Mouse (Mus musculus): ENCODE measurements around the gene Nhp2. TPM values are rescaled to one million over a fixed set of nuclear protein-coding genes. Genes with fewer than 3 reads are reported as not detected.
"Not testable (repeated sequence)": the region's sequence is repeated elsewhere in the genome, so short reads cannot be mapped to it uniquely, and the experiment has no call there.

Gene Nhp2
- total RNA-seq, 2 experiments from 2014 or later = 44.7 to 52.4 TPM

DNA sequence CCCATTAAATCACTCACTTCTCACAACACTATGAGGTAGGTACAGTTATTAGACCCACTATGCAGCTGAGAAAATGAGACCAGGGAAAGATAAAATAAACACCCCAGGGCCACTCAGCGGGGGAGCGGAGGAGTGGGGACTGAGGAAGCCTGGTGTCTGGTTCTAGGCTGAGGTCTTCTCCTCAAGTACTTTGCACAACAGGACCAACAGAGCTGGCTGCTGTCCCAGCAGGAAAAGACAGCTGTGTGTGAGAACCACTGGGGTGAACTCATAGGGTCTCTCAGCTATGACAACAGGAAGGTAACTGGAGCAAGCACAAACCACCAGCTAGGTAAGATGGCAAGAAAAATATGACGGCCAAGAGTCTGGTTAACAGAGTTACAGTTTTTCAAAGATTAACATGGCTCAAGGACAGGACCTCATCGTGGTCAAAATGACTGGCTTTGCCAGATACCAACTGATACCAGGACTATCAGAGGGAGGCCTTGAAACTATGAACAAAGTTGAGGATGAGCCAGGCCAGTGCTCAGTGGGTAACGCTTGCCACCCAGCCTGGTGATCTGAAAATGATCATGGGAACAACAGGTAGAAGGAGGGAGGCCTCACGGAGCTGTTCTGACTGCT is 12.7 kb downstream of the Nhp2 start:
- intact Hi-C loops (cut with DNase I) = no loop called here
- no peak for DNase-seq (ENCODE audit: low spot score in 2 of 2)

DNA sequence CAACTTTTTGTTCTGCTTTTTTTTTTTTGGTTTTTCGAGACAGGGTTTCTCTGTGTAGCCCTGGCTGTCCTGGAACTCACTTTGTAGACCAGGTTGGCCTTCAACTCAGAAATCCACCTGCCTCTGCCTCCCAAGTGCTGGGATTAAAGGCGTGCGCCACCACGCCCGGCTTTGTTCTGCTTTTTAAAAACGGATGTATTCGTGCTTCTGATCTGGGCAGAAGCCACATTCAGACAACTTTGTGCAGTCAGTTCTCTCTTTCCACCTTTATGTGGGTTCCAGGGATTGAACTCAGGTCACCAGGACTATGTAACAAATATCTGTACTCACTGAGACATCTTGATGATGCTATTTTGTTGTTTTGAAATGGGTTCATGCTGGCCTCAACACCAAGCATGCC is 13.7 kb downstream of the Nhp2 start:
- DNase-seq (ENCODE audit: low spot score in 2 of 2); intact Hi-C loops (cut with DNase I): not testable (repeated sequence)

DNA sequence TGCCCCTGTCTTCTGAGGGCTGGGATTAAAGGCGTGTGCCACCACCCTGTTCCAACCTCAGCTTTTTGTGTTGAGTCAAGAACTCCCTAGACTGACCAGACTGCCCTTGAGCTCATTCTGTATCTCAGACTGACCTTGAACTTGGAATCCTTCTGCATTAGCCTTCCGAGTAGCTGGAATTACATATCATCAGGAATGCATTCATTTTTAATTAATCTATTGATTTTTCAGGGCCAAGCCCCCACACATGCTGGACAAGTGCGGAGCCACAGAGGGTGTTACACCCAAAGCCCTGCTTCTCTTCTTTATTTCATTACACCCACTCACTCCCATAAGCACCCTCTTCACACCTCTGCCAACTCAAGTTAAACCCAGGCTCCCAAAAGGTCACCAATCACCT is 14.2 kb downstream of the Nhp2 start:
- intact Hi-C loops (cut with DNase I) = no loop called here
- DNase-seq (ENCODE audit: low spot score in 2 of 2) = no peak

DNA sequence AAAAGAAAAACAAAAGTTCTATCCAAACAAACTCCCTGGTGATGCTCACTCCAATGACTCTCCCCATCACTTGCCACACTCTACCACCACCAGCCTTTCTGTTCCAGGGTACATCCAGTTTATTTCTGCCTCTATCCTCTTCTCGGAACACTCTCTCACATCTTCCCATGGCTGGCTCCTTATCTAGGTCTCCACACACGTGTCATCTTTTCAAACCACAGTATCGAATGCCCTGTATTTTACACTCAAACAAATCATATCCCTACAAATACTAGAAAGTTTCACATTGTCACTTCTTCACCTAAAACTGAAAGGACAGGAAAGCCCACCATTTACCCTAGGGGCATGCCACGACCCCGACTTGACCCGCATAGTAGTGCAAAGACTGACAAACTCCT is 15.6 kb downstream of the Nhp2 start:
- intact Hi-C loops (cut with DNase I) = loop anchor here (5.0 kb wide), 1 partner anchor 52 kb away; the partner anchor contains the start of gene 0610009B22Rik
- DNase-seq (ENCODE audit: low spot score in 2 of 2) = no peak

DNA sequence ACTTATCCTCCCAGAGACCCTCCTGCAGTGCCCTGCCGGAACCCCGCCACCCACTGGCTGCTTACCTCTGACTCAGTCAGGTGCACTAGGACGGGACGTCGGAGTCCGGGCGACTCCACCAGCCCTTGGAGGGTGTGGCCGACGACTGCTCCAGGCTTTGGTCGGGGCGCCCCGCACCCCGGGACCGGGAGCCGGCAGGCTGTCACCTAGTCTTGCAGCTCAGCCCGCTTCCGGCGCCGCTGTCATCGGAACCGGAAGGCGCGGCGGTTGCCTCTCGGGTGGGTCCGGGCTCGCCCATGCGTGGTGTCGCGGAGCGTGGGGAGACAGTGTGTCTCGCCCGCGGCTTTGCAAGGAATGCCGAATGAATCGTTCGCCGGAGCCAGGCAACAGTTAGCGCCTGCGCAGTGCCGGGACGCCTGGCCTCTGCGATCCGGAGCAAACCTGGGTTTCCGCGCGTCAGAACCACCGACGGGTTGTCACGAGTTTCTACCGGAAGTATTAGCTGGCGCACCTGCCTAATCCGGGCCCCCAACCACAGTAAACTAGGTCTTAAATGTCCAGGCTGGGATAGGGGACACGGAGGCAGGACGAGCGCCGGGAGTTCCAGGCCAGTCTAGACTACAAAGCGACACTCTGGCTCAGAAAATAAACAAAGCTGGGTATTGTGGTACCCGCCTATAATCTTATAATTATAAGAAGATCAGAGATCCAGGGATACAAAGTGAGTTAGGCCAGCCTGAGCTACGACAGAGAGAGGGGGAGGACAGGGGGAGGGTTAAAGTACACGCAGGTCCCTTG is 16.2 kb downstream of the Nhp2 start, which contains the start of gene Rmnd5b:
Rmnd5b (minus strand) TSS at position 372 of the 798 bp plus-strand sequence.
- DNase-seq (ENCODE audit: low spot score in 2 of 2) = peak; percentile 95 to 97
- intact Hi-C loops (cut with DNase I) = loop anchor here (5.0 kb wide), 1 partner anchor 52 kb away; the partner anchor contains the start of gene 0610009B22Rik

DNA sequence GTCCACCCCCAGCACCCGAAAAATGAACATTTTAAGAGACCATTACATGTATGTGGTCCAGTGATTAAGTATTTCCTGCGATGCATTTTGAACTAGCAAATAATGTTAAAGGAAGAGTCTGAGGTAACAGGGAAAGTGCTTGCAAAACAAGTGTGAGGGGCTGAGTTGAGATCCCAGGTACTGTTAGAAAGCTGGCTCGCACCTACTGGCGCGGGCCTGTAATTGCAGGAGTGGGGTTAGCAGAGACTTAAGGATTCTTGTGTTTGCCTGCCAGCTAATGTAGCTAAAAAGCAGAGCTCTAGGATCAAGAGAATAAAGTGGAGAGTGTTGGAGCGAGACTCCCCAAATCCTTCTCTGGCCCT is 16.8 kb downstream of the Nhp2 start:
- peak in 1 of 2 experiments; percentile 52 for DNase-seq (ENCODE audit: low spot score in 2 of 2)
- intact Hi-C loops (cut with DNase I) = loop anchor here (5.0 kb wide), 1 partner anchor 51 kb away; the partner anchor contains the start of gene 0610009B22Rik

DNA sequence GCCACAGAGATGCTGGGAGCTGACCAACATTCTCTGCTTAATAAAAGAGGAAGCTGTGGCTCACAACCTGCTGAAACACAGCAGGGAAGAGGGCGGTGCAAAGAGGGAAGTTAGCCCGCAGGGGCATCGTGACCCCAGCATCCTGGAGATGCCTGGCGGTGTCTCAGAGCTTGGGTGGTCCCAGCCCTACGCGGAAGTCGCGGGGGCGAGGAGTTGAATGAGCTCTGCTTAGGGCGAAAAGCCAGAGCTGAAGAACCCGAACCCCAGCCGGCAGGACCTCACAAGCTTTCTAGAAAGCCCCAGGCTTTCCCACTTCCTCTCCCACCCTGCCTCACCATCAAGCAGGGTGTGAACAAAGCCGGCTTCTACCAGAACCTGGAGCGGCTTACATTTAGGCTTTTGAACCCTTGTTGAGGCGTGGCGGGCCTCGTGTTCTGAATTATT is 18.5 kb downstream of the Nhp2 start:
- DNase-seq (ENCODE audit: low spot score in 2 of 2) = no peak
- intact Hi-C loops (cut with DNase I) = loop anchor here (5.0 kb wide), 1 partner anchor 49 kb away; the partner anchor contains the start of gene 0610009B22Rik

DNA sequence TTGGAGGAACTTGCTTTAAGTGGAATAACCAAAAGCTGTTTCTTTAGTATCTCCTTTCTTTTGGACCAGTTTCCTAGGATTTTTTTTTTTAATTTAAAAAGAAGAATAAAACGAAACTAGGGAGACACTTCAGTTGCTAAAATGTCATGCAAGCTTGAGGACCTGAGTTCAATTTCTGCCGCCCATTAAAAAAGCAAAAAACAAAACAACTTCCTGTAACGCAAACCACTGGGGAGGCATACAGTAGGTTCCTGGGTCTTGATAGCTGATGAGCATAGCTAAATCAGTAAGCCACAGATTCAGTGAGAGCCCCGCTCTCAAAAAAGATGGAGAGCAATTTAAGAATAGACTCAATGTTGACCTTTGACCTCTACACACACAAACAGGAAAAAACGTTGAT is 19.0 kb downstream of the Nhp2 start:
- intact Hi-C loops (cut with DNase I) = loop anchor here (5.0 kb wide), 1 partner anchor 49 kb away; the partner anchor contains the start of gene 0610009B22Rik
- DNase-seq (ENCODE audit: low spot score in 2 of 2) = no peak

DNA sequence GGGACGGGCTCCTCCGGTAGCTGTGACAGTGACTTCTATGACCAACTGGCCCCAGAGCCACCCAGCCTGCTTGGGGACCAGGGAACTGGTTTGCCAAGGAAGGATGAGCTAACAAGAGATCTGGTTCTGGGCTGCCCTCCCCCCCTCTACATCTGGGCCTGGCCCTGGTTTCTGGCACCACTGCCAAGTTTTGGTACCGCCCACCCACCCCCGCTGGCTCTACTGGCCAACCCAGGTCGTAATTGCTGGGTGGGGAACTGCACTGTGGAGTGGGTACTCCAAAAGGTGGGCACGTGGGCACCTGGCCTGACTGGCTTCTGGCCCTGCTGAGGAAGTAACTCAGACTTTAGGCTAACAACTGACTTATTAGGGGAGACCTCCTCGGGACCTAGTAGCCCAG is 21.2 kb downstream of the Nhp2 start:
- DNase-seq (ENCODE audit: low spot score in 2 of 2) = no peak
- intact Hi-C loops (cut with DNase I) = no loop called here

DNA sequence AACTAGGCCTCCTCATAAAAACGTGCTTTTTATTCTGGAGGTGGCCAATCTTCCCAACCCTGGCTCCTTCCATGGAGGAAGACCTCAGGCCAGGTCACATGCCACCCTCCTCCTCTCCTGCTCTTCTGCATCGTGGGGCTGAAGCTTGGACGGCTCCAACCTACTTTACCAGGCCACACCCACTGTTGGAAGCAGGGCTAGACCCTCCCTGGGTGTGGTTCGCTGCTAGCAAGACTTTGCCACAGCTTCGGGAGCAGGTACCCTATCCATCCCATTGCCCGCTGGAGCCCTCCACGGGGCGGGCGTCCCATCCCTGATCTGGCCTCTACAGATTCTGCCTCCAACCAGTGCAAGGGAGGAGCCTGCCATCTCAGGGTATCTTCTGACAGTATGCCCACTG is 23.7 kb downstream of the Nhp2 start:
- intact Hi-C loops (cut with DNase I) = no loop called here
- no peak for DNase-seq (ENCODE audit: low spot score in 2 of 2)

DNA sequence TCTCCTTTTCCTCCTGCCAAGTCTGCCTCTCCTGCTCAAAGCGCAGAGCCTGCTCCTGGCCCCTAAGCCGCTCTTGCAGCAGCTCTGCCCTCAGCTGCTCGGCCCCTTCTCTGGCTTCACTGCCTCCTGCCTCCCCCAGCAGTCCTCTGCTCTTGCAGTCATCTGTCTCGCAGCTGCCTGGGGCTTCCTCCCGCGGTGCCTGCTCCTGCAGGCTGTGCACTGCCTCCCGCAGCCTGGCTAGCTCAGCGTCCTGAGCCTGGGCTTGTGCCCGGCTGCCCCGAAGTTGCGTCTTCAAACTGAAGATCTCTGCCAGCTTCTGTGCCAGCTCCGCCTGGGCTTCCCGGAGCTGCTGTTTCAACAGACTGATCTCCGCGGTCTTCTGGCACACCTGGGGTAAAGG is 24.2 kb downstream of the Nhp2 start:
- no peak for DNase-seq (ENCODE audit: low spot score in 2 of 2)
- intact Hi-C loops (cut with DNase I) = no loop called here

DNA sequence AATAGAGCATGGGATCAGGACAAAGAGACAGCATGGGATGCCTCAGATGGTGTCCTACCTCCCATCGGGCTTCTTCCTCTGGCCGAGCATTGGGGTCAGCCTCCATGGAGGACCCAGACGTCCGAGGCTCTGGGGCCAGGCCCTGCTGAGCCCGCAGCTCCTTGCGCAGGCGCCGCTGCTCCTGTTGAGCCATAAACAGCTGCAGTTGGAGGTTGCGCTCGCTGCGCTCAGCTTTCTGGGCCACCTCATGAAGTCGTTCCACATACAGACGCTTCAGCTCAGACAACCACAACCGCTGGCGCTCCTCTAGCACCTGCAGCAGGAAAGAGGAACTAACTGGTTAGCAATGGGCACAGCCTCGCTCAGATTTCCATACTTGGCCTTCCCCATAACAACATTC is 24.7 kb downstream of the Nhp2 start:
- intact Hi-C loops (cut with DNase I) = no loop called here
- DNase-seq (ENCODE audit: low spot score in 2 of 2) = no peak

DNA sequence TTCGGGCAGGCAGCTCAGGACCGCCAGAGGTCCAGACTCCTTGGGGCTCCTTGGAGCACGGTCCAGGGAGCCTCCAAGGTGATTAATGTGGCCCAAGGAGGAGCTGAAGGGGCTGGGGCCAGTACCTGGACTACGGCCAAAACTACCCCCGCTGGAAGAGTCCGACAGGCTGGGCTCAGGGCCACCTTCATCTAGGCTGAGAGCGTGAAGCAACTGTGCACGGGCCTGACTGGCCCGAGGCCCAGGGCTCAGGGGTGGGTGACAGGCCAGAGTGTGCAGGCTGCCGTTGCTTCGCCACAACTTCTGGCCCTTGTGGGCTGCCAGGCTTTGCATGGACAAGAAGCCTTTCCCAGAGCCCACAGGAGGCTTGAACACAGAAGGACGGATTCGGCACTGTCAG is 25.8 kb downstream of the Nhp2 start:
- intact Hi-C loops (cut with DNase I) = no loop called here
- no peak for DNase-seq (ENCODE audit: low spot score in 2 of 2)

DNA sequence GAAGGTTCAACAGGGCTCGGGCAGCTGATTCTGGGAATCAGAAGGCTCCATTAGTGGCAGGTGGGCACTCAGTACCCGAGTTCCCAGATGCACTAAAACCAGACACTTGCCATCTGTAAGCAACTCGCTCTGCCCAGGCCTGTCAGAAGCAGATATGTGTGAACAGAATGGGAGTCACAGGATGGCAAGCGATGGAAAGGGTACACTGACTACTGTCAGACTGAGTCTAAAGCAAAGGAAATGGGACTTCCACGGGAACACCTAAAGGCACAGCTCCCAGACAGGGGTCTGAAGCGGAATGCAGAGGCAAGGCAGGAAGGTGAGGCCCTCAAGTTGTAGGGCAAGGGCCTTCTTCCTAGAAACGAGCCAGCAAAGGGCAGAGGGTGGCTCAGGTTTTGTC is 26.7 kb downstream of the Nhp2 start:
- no peak for DNase-seq (ENCODE audit: low spot score in 2 of 2)
- intact Hi-C loops (cut with DNase I) = no loop called here

DNA sequence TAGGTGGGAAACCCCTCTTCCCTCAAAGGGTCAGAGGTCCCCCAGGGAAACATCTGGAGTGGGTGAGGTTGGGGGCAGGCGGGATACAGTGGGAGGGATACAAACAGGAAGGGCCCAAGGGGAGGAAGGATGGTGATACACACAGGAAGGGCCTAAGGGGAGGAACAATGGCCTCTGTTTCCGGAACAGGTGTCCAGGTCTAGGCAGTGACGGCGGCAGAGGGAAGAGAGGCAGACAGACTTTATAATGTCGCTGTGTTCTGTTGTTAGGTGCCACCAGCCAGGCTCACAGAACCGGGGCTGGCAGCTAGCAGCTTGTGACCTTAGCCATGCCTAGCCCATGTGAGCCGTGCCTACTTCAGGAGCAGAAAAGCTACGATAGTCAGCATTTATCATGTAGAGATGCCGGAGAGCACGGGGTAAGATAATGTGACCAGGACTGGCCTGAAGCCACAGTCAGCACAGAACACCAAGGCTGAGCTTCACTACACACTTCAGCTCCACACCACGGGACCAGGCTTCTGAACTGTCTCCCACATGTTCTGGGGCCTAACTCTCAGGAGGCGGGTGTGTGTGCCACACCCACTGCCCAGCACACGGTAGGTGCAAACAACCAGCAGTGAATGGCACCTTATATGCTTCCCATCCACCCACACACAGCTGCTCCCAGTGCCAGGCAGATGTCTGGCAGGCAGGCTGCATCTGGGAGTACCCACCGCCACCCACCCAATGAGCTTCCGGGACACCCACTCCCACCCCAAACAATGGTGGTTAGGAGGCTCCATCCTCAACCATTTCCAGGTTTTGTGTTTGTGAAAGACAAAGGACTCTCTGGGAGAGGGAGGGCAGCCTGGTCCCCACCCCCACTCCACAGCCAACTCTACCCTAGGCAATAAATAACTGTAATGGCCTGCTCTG is 27.5 kb downstream of the Nhp2 start:
- DNase-seq (ENCODE audit: low spot score in 2 of 2) = peak; percentile 23 to 32
- intact Hi-C loops (cut with DNase I) = no loop called here

DNA sequence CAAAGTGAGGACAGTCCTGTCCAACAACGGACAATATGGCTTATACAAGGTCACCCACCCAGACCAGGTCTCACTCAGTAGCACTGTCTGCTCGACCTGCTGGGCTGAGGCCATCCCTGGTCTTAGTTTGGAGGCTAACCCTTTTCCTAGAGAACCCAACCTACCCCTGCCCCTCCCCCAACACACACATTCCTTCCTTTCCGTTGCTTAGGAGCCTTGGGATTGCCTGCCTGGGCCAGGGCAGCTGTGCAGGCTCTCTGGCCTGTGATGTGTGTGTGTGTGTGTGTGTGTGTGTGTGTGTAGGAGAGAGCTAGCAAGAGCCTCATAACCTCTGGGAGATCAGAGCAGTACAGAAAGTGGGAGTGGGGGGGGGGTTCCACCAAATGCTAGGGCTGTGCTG is 29.0 kb downstream of the Nhp2 start:
- intact Hi-C loops (cut with DNase I) = no loop called here
- no peak for DNase-seq (ENCODE audit: low spot score in 2 of 2)

DNA sequence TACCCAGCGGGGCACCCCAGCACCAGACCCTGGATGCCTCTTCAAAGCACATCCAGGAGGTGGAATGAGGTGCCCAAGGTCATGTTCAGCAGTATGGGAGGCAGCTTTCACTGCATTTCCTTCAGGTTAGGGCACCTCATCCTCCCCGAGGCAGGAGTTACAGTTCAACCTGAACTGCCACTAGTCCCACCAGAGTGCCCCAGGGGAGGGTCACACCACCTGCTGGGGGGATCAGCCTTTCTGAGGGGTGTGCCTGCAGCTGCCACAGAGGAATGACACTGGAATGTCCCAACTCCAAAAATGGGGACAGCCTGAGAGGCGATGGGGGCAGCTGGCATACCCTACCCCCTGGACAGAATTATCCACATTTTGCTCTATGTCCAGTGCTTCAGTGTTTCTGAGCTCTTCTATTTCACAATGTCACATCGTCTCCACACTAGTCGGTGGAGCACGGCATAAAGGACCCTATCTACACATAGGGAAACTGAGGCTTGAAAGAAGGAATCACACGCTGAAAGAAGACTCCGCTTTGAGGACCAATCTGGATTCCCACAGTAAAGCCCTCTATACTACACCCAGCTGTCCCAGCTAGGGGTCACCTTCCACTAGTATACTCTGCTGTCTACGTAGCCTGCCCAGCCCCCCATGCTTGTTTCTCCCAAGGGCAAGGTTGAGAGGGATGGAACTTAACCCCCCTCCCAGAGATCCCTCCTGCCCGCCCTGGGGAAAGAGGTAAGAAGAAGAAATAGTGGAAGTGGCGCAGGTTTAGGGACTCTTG is 29.8 kb downstream of the Nhp2 start:
- no peak for DNase-seq (ENCODE audit: low spot score in 2 of 2)
- intact Hi-C loops (cut with DNase I) = no loop called here

DNA sequence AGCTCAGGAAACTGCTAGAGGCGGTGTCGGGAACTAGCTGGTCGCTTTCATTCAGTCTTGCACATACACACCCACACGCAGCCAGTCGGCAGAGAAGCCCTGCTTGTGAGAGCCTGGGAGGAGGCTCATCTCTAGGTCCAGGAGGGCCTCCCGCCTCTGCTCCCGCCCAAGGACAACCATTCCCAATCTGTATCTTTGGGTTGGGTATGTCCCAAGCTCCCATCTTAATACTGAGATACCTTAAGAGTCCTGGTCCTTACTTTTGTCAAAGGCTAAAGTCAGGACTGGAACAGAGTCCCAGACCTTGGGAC is 30.3 kb downstream of the Nhp2 start:
- DNase-seq (ENCODE audit: low spot score in 2 of 2) = peak in 1 of 2 experiments; percentile 37
- intact Hi-C loops (cut with DNase I) = no loop called here

DNA sequence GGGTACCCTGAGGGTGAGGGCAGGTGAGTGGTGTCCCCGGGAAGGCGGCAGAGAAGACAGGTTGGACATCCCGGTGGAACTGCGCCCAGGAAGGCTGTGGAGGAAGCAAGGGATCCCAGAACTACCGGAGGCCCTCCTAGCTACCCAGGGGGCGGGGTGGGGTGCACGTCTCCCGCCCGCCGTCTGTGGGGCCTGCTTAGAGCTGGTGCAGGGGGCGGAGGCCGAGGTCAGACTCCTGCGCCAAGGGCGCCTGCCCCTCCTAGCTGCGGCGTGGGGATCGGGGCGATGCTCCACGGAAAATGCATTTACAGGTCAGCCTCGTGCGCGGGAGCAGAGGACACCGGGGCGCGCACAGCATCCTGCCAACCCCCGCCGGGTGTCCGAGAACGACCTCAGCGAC is 30.7 kb downstream of the Nhp2 start:
- intact Hi-C loops (cut with DNase I) = no loop called here
- peak in 1 of 2 experiments; percentile 18 for DNase-seq (ENCODE audit: low spot score in 2 of 2)
